Mouse (Mus musculus) lung, postnatal 14 days (tissue): ENCODE data around the gene Gm10840.

Experiments
- DNase-seq: peaks from one replicate; pipeline ENCODE4 v3.0.0; 2021

Gm10840 gene

DNA sequence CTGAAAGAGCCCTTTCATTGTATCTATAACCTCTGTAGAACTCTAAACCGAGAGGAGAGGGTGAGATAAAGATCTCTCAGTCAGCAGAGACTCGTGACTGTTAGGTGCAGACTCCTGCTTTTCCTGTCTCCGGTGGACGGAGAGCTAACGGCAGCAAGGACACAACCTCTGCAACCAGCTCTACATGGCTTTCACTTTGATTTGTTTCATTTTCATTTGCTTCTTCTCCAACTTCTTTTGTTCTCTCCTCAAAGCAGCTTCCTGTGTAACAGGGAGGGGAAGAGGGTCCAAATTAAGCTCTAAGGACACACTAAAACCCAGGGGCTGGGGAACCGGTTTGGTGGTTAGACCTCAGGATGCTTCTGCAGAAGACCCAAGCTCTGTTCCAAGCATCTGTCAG lies 40.1 kb downstream of the Gm10840 start:
- DNase-seq, result no peak

DNA sequence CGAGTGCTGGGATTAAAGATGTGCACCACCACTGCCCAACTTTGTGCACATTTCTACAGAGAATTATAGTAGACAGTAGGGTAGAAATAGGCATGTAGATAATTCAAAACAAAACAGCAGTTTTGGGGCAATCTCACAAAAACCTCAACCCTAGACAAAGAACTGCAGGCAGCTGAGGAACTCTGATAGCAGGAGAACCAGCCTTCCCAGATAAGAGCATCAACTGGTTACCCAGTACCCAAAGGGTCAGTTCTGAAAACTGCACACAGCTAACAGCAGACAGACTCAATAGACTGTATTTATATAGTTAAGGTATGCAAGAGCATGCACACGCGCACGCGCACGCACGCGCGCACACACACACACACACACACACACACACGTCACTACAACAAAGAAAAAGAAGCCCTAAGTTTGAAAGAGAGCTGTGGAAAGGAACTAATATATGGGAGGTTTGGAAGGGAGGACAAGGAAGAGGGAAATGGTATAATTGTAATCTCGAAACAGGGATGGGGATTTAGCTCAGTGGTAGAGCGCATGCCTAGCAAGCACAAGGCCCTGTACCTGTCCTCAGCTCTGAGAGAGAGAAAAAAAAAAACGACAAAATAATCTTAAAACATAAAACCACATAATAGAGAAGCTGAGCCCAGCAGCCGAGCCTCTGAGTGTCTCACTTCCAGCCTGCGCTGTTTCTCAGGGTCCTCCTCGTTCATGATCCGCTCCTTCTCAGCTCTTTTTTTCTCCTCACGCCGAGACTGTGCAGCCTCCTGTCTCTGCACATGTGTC lies 40.9 kb downstream of the Gm10840 start:
- no peak for DNase-seq

DNA sequence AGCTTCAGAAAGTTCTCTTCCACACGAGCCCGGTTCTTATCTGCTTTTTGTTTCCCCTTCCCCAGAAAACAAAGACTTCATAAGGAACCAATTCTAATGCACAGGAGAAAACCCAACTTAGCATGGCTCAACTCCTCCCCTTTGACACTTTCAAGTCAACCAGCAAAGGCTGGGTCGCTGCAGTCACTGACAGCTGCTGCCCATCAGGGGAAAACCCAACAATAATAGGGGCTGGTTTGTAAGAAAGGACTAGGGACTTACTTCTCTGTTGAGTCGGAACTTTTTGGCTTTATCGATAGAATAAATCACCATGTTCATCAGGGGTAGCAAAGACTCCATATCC lies 41.4 kb downstream of the Gm10840 start, which contains the start of gene Strada:
TSS of gene Strada (minus strand) at position 46 of the 343 bp plus-strand sequence.
- DNase-seq, result no peak
